Mouse (Mus musculus): ENCODE measurements at regions not wholly inside any gene's neighbourhood (a gene's known extent, or its start where the extent isn't known, plus 50 kb on each side); places are given as distances from the start of the nearest gene placed in this dataset.

GRCm38 (mm10) chr7:68607170-68607569, 141.9 kb downstream of the Arrdc4 start:
- H3K27ac ChIP-seq = no peak overlapping the region
- intact Hi-C loops (cut with DNase I) = no loop called here
- TF ChIP-seq CTCF (IDR thresholded peaks at IDR 0.05) = no peak
- no peak overlapping the region for H3K4me3 ChIP-seq
- no peak for DNase-seq

GRCm38 (mm10) chr7:68606278-68606677, 142.8 kb downstream of the Arrdc4 start:
- DNase-seq = no peak
- intact Hi-C loops (cut with DNase I) = no loop called here
- no peak for TF ChIP-seq CTCF (IDR thresholded peaks at IDR 0.05)

GRCm38 (mm10) chr7:68603711-68604110, 145.3 kb downstream of the Arrdc4 start:
- intact Hi-C loops (cut with DNase I) = no loop called here
- no peak overlapping the region for H3K4me3 ChIP-seq
- no peak for TF ChIP-seq CTCF (IDR thresholded peaks at IDR 0.05)
- no peak for DNase-seq
- no peak overlapping the region for H3K27ac ChIP-seq

More at GRCm38 (mm10) chr7:68606278-68606677, 142.8 kb downstream of the Arrdc4 start:
- Histone ChIP-seq H3K4me3 (no peak overlapping the region), H3K27ac (no peak overlapping the region)

GRCm38 (mm10) chr7:68602003-68602402, 147.0 kb downstream of the Arrdc4 start:
- H3K4me3 ChIP-seq = no peak overlapping the region
- no peak overlapping the region for H3K27ac ChIP-seq
- intact Hi-C loops (cut with DNase I) = no loop called here
- TF ChIP-seq CTCF (IDR thresholded peaks at IDR 0.05) = no peak
- no peak for DNase-seq

GRCm38 (mm10) chr7:68594017-68594386, 155.0 kb downstream of the Arrdc4 start:
- no peak for DNase-seq
- H3K4me3 ChIP-seq = no peak overlapping the region
- TF ChIP-seq CTCF (IDR thresholded peaks at IDR 0.05) = no peak
- H3K27ac ChIP-seq = no peak overlapping the region
- intact Hi-C loops (cut with DNase I) = no loop called here

- no peak for TF ChIP-seq CTCF (IDR thresholded peaks at IDR 0.05)
- intact Hi-C loops (cut with DNase I) = no loop called here
- no peak overlapping the region for H3K4me3 ChIP-seq
- H3K27ac ChIP-seq = no peak overlapping the region
- DNase-seq = no peak
Measured at GRCm38 (mm10) chr7:68593344-68594016, 155.6 kb downstream of the Arrdc4 start.

GRCm38 (mm10) chr7:68582540-68583325, 166.3 kb downstream of the Arrdc4 start:
- no peak overlapping the region for H3K4me3 ChIP-seq
- no peak for DNase-seq
- intact Hi-C loops (cut with DNase I) = no loop called here
- no peak overlapping the region for H3K27ac ChIP-seq
- TF ChIP-seq CTCF (IDR thresholded peaks at IDR 0.05) = no peak

- Histone ChIP-seq H3K27ac (no peak overlapping the region), H3K4me3 (no peak overlapping the region)
- peak; percentile 88 for TF ChIP-seq CTCF (IDR thresholded peaks at IDR 0.05)
- peak; percentile 40 for DNase-seq
- intact Hi-C loops (cut with DNase I) = no loop called here
Measured at GRCm38 (mm10) chr7:68580650-68581049, 168.4 kb downstream of the Arrdc4 start.

GRCm38 (mm10) chr7:68579666-68580065, 169.4 kb downstream of the Arrdc4 start:
- peak; percentile 81 for DNase-seq
- Histone ChIP-seq H3K27ac (no peak overlapping the region), H3K4me3 (peak overlapping the region; percentile 64)
- intact Hi-C loops (cut with DNase I) = loop anchor here (1.0 to 2.0 kb wide), 2 partner anchors 243 to 251 kb away; no protein-coding TSS in a partner anchor
- TF ChIP-seq CTCF (IDR thresholded peaks at IDR 0.05) = peak; percentile 99; the same call in 1 of the 2 replicates

- TF ChIP-seq CTCF (IDR thresholded peaks at IDR 0.05) = no peak
- Histone ChIP-seq H3K27ac (no peak overlapping the region), H3K4me3 (no peak overlapping the region)
- no peak for DNase-seq
- intact Hi-C loops (cut with DNase I) = loop anchor here (1.0 to 2.0 kb wide), 2 partner anchors 244 to 251 kb away; no protein-coding TSS in a partner anchor
Measured at GRCm38 (mm10) chr7:68579216-68579615, 169.8 kb downstream of the Arrdc4 start.

GRCm38 (mm10) chr7:68571315-68571714, 177.7 kb downstream of the Arrdc4 start:
- Histone ChIP-seq H3K4me3 (no peak overlapping the region), H3K27ac (no peak overlapping the region)
- DNase-seq = no peak
- intact Hi-C loops (cut with DNase I) = no loop called here
- TF ChIP-seq CTCF (IDR thresholded peaks at IDR 0.05) = no peak

- Histone ChIP-seq H3K27ac (no peak overlapping the region), H3K4me3 (no peak overlapping the region)
- intact Hi-C loops (cut with DNase I) = no loop called here
- TF ChIP-seq CTCF (IDR thresholded peaks at IDR 0.05) = no peak
- no peak for DNase-seq
Measured at GRCm38 (mm10) chr7:68568127-68568510, 180.9 kb downstream of the Arrdc4 start.

- Histone ChIP-seq H3K27ac (no peak overlapping the region), H3K4me3 (no peak overlapping the region)
- TF ChIP-seq CTCF (IDR thresholded peaks at IDR 0.05) = no peak
- no peak for DNase-seq
- intact Hi-C loops (cut with DNase I) = no loop called here
Measured at GRCm38 (mm10) chr7:68567452-68568126, 181.5 kb downstream of the Arrdc4 start.

All from gastrocnemius, adult 2 months (tissue).